25 mouse cellular contexts compared by ENCODE assay signal in the genomic region with DNA sequence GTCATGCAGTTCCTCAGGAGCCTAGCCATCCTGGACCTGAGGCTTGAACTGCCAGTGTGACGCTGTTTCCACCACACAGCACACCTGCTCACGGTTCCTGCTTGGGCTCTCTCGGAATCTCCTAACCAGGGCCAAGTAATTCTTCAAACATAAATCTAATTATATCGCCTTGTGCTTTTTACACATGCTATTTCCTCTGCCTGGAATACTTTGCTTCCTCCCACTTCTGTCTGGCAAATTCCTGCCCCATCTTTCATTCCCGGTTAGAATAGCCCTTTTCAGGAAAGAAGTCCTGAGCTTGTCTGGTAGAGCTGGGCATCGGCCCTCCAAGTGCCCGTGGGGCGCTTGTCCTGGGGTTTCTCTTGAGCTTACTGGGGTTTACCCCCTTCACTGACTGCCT. TPM values are rescaled to one million over a fixed set of nuclear protein-coding genes. Genes with fewer than 3 reads are reported as not detected.
DNase-seq lines count a peak whose midpoint lies in the region; ATAC-seq lines count a peak whose summit lies in the region.
"Had no signal": no experiment of that assay in that cellular context is flagged by ENCODE, and none has a peak within 500 bp of the region (broad histone marks: within the 10 kb centered on the region; RNA-seq: fewer than 3 reads in every experiment).

No protein-coding gene starts in this region.

- peaks cover 70% of the 10 kb centered on the region for H3K27me3 ChIP-seq in kidney, embryonic 15.5 days

- H3K4me2 ChIP-seq in kidney, embryonic 15.5 days, result no peak overlapping the region
- H3K4me2 ChIP-seq: forebrain, embryonic 13.5 days; heart, embryonic 12.5 days; heart, embryonic 15.5 days; hindbrain, embryonic 13.5 days had no signal

- H3K9ac ChIP-seq in kidney, embryonic 15.5 days, result no peak overlapping the region
- H3K9ac ChIP-seq: forebrain, embryonic 13.5 days; heart, embryonic 12.5 days; heart, embryonic 15.5 days; hindbrain, embryonic 13.5 days had no signal

- DNase-seq in frontal cortex, postnatal 25 days (ENCODE audit: low spot score in 2 of 2), result no peak
- DNase-seq in kidney, adult 9 months, result peak; percentile 36
- peak; percentile 14 to 31 for DNase-seq in kidney, postnatal 36 days
- no peak for DNase-seq in kidney, postnatal 10 days
- DNase-seq: adrenal gland, postnatal 25 days; B cell, adult 2 months; cerebellum, adult 18-20 months; cerebellum, adult 9-10 months; cerebellum, postnatal 14 days; gastrocnemius, postnatal 25 days; heart, adult 18-20 months; heart, postnatal 10 days; heart, postnatal 36 days had no signal

- H3K27ac ChIP-seq in kidney, embryonic 15.5 days, result no peak overlapping the region
- H3K27ac ChIP-seq: forebrain, embryonic 10.5 days; forebrain, embryonic 13.5 days; heart, embryonic 15.5 days; hindbrain, embryonic 10.5 days; hindbrain, embryonic 13.5 days had no signal

- peak; percentile 48 for ATAC-seq in frontal cortex, adult (ENCODE audit: low TSS enrichment)
- ATAC-seq in kidney, embryonic 15.5 days (replicated peaks; ENCODE audit: low FRiP score), result no peak
- ATAC-seq: forebrain, embryonic 13.5 days; forebrain, embryonic 16.5 days; hindbrain, embryonic 16.5 days; Patski had no signal

- H3K36me3 ChIP-seq in kidney, embryonic 15.5 days, result no peaks in the 10 kb centered on the region
- H3K36me3 ChIP-seq: forebrain, embryonic 10.5 days; G1E; heart, embryonic 12.5 days; heart, embryonic 15.5 days; hindbrain, embryonic 10.5 days; hindbrain, embryonic 13.5 days had no signal

- no peaks in the 10 kb centered on the region for H3K9me3 ChIP-seq in kidney, embryonic 15.5 days (replicated peaks)
- H3K9me3 ChIP-seq: forebrain, embryonic 10.5 days; forebrain, embryonic 13.5 days; heart, embryonic 12.5 days; heart, embryonic 15.5 days; hindbrain, embryonic 10.5 days; hindbrain, embryonic 13.5 days had no signal

- 54% methylated on average over 8 of the region's 8 CpGs for WGBS in kidney, embryonic 15.5 days

- no peak overlapping the region for H3K4me3 ChIP-seq in kidney, embryonic 15.5 days (replicated peaks)
- H3K4me3 ChIP-seq: forebrain, embryonic 10.5 days; forebrain, embryonic 13.5 days; heart, embryonic 12.5 days; heart, embryonic 15.5 days; hindbrain, embryonic 10.5 days; hindbrain, embryonic 13.5 days had no signal

- H3K4me1 ChIP-seq in kidney, embryonic 15.5 days, result peaks cover 31% of the 10 kb centered on the region

RNA-seq across cellular contexts. Expression of a gene that starts 3.3 kb away (rescaled TPM):
- polyA plus RNA-seq in kidney, embryonic 15.5 days (2015; fragmentation: Nextera tagmentation; extraction: Ambion mirVana), result 6.2 and 6.8 TPM in 2 replicates
- polyA plus RNA-seq: G1E had no signal

RNA-seq across cellular contexts. Expression of a gene that starts 47.0 kb away (rescaled TPM):
- 49.4 and 52.8 TPM in 2 replicates for polyA plus RNA-seq in kidney, embryonic 15.5 days (2015; fragmentation: Nextera tagmentation; extraction: Ambion mirVana)
- polyA plus RNA-seq: G1E had no signal

Comparison
In these comparisons a context has a peak if more than half of its experiments do, and no peak if none do; other contexts are left out.
1. DNase-seq: peak in kidney, adult 9 months (single experiment) and kidney, postnatal 36 days (2 of 2); none in frontal cortex, postnatal 25 days (0 of 2) and kidney, postnatal 10 days (single experiment).